Mouse (Mus musculus) G1E (cell line): ENCODE results near the gene Scgb1a1.

Source experiments
- CTCF ChIP-seq: IDR thresholded peaks from 2 replicates; pipeline ENCODE4 v1.5.1; 2012; ENCODE audit warnings: low read depth, low read length, inconsistent platforms, mixed read lengths
- POLR2AphosphoS5 ChIP-seq: IDR thresholded peaks from 2 replicates; pipeline ENCODE4 v1.6.1; 2012; ENCODE audit warnings: low read depth, low read length, inconsistent platforms; ENCODE audit not compliant: insufficient replicate concordance
- TAL1 ChIP-seq: conservative IDR thresholded peaks from 2 replicates; pipeline ENCODE4 v1.6.1; 2012; ENCODE audit warnings: low read depth, low read length, inconsistent platforms, mixed read lengths

GRCm38 (mm10) chr19:9041074-9041473 is 46.7 kb downstream of the Scgb1a1 start:
- no peak for TF ChIP-seq CTCF
- no peak for TF ChIP-seq TAL1
- TF ChIP-seq POLR2AphosphoS5: no peak
